Mouse (Mus musculus) CH12.LX (cell line): Measurements from ENCODE around the gene Rpl9-ps6. TPM values are rescaled to one million over a fixed set of nuclear protein-coding genes. Genes with fewer than 3 reads are reported as not detected.

Experiments
- DNase-seq: peaks from one replicate; pipeline ENCODE4 v3.0.0-alpha.2; 2013; ENCODE audit errors: extremely low read depth
- H3K27ac ChIP-seq: 2 replicates; pipeline ENCODE4 v1.5.1; 2012; ENCODE audit warnings: low read depth, mild to moderate bottlenecking, control low read depth, moderate library complexity; ENCODE audit not compliant: insufficient read depth
- H3K27me3 ChIP-seq: replicated peaks from 2 replicates; pipeline ENCODE3; 2012; ENCODE audit warnings: inconsistent platforms
- H3K36me3 ChIP-seq, 2 experiments: replicated peaks in 1 of 2; 2 replicates each; pipeline versions ENCODE3 to v1.6.1; 2012; ENCODE audit warnings: inconsistent platforms in 1 of 2, low read length in 1 of 2, mild to moderate bottlenecking in 1 of 2, mixed read lengths in 1 of 2, moderate library complexity in 1 of 2; ENCODE audit not compliant: control insufficient read depth in 1 of 2, insufficient read depth in 1 of 2
- H3K4me1 ChIP-seq, 2 experiments: 2 replicates each; pipeline ENCODE4 v1.6.1; 2012; ENCODE audit warnings: inconsistent platforms in 1 of 2, moderate library complexity in 1 of 2; ENCODE audit not compliant: insufficient read depth in 2 of 2, control insufficient read depth in 1 of 2
- H3K4me2 ChIP-seq: 2 replicates; pipeline ENCODE4 v1.6.1; 2012; ENCODE audit warnings: low read depth, mild to moderate bottlenecking, control low read depth; ENCODE audit not compliant: poor library complexity, insufficient read depth, severe bottlenecking
- H3K4me3 ChIP-seq, 3 experiments: fragments of 150-350 bp in 1 of 3; sonication (generic) in 1 of 3; replicated peaks in 1 of 3; 2 replicates each; pipeline versions ENCODE3 to v1.5.1; 2011 to 2012; ENCODE audit warnings: low read depth in 2 of 3, low read length in 2 of 3, mild to moderate bottlenecking in 2 of 3, moderate library complexity in 2 of 3, control low read depth in 1 of 3, improper control_type of control experiment in 1 of 3, inconsistent platforms in 1 of 3, mixed read lengths in 1 of 3; ENCODE audit not compliant: poor library complexity in 1 of 3
- H3K79me2 ChIP-seq: replicated peaks from 2 replicates; pipeline ENCODE4 v1.6.1; 2012; ENCODE audit warnings: mild to moderate bottlenecking, moderate library complexity; ENCODE audit not compliant: control insufficient read depth, poor library complexity, insufficient read depth, severe bottlenecking; ENCODE audit errors: extremely low read depth
- H3K9ac ChIP-seq: 2 replicates; pipeline ENCODE4 v1.6.1; 2012; ENCODE audit warnings: low read depth, mild to moderate bottlenecking, control low read depth, moderate library complexity; ENCODE audit not compliant: insufficient read depth
- H3K9me3 ChIP-seq: replicated peaks from 2 replicates; pipeline ENCODE3; 2012; ENCODE audit warnings: low read length, inconsistent platforms, mixed read lengths
- CHD2 ChIP-seq: IDR thresholded peaks from 2 replicates; pipeline ENCODE4 v1.6.1; 2011; ENCODE audit warnings: low read length, improper control_type of control experiment
- CTCF ChIP-seq, 2 experiments: IDR thresholded peaks in 1 of 2; conservative IDR thresholded peaks in 1 of 2; 2 replicates each; pipeline ENCODE4 v1.5.1; 2011 to 2012; ENCODE audit warnings: low read depth in 2 of 2, low read length in 2 of 2, improper control_type of control experiment in 1 of 2, inconsistent platforms in 1 of 2, mild to moderate bottlenecking in 1 of 2, moderate library complexity in 1 of 2
- E2F4 ChIP-seq: IDR thresholded peaks from 2 replicates; pipeline ENCODE4 v1.6.1; 2011; ENCODE audit warnings: low read depth, low read length, improper control_type of control experiment; ENCODE audit not compliant: insufficient replicate concordance
- ELF1 ChIP-seq: IDR thresholded peaks from 2 replicates; pipeline ENCODE4 v1.6.1; 2014; ENCODE audit warnings: low read depth, mild to moderate bottlenecking, inconsistent platforms, low read length, improper control_type of control experiment
- GABPA ChIP-seq: IDR thresholded peaks from 2 replicates; pipeline ENCODE4 v1.6.1; 2012; ENCODE audit warnings: low read depth, low read length, improper control_type of control experiment, inconsistent platforms; ENCODE audit not compliant: insufficient replicate concordance
- HCFC1 ChIP-seq: IDR thresholded peaks from 2 replicates; pipeline ENCODE4 v1.6.1; 2012; ENCODE audit warnings: low read depth, mild to moderate bottlenecking, inconsistent platforms, low read length, improper control_type of control experiment
- MAX ChIP-seq: IDR thresholded peaks from 2 replicates; pipeline ENCODE4 v1.6.1; 2011; ENCODE audit warnings: low read length, improper control_type of control experiment
- MAZ ChIP-seq: IDR thresholded peaks from 2 replicates; pipeline ENCODE4 v1.6.1; 2012; ENCODE audit warnings: low read depth, mild to moderate bottlenecking, inconsistent platforms, low read length, improper control_type of control experiment, moderate library complexity
- MEF2A ChIP-seq: IDR thresholded peaks from 2 replicates; pipeline ENCODE4 v1.6.1; 2014; ENCODE audit warnings: low read depth, mild to moderate bottlenecking, inconsistent platforms, low read length, improper control_type of control experiment, borderline replicate concordance
- MXI1 ChIP-seq: IDR thresholded peaks from 2 replicates; pipeline ENCODE4 v1.6.1; 2011; ENCODE audit warnings: mild to moderate bottlenecking, low read depth, low read length, improper control_type of control experiment
- MYC ChIP-seq: IDR thresholded peaks from 2 replicates; pipeline ENCODE4 v1.6.1; 2011; ENCODE audit warnings: low read depth, mild to moderate bottlenecking, improper control_type of control experiment, low read length
- NELFE ChIP-seq: IDR thresholded peaks from 2 replicates; pipeline ENCODE4 v1.6.1; 2011; ENCODE audit warnings: low read depth, low read length, improper control_type of control experiment
- POLR2AphosphoS2 ChIP-seq: IDR thresholded peaks from 2 replicates; pipeline ENCODE4 v1.6.1; 2011; ENCODE audit warnings: low read depth, low read length, improper control_type of control experiment
- RAD21 ChIP-seq: IDR thresholded peaks from 2 replicates; pipeline ENCODE4 v1.6.1; 2011; ENCODE audit warnings: low read depth, mild to moderate bottlenecking, low read length, improper control_type of control experiment, moderate library complexity
- RCOR1 ChIP-seq: conservative IDR thresholded peaks from 2 replicates; pipeline ENCODE4 v1.6.1; 2012; ENCODE audit warnings: low read depth, mild to moderate bottlenecking, inconsistent platforms, low read length, improper control_type of control experiment
- TBP ChIP-seq: conservative IDR thresholded peaks from 2 replicates; pipeline ENCODE4 v1.6.1; 2011; ENCODE audit warnings: low read depth, low read length, improper control_type of control experiment
- USF2 ChIP-seq: conservative IDR thresholded peaks from 2 replicates; pipeline ENCODE4 v1.6.1; 2011; ENCODE audit warnings: low read depth, low read length, improper control_type of control experiment
- ZC3H11A ChIP-seq: IDR thresholded peaks from 2 replicates; pipeline ENCODE4 v1.6.1; 2012; ENCODE audit warnings: low read depth, mild to moderate bottlenecking, inconsistent platforms, low read length, improper control_type of control experiment
- ZNF384 ChIP-seq: IDR thresholded peaks from 2 replicates; pipeline ENCODE4 v1.6.1; 2012; ENCODE audit warnings: low read depth, low read length, improper control_type of control experiment, inconsistent platforms
- dilution Hi-C: fragments of 300-500 bp; cut with MboI; formaldehyde crosslinking; loops from 2 replicates; pipeline ENCODE4 v1.14.3; 2020; ENCODE audit warnings: low sequenced_read_pairs; ENCODE audit not compliant: extremely low pct_unique_long_range_greater_than_20kb, extremely low pct_ligation_motif_present
- in situ Hi-C: fragments of 300-500 bp; cut with MboI; formaldehyde crosslinking; loops from 3 replicates; pipeline ENCODE4 v1.14.3; 2019; ENCODE audit warnings: low sequenced_read_pairs, low pct_ligation_motif_present, low pct_unique_long_range_greater_than_20kb, mixed read lengths
- polyA plus RNA-seq: library from polyadenylated mRNA; unstranded; fragments of >175 nt; gene quantifications from 2 replicates; pipeline ENCODE4 v1.2.1, GENCODE M21; 2012; ENCODE audit warnings: low read depth; ENCODE audit not compliant: insufficient read length
- total RNA-seq, 2 experiments: library from RNA; depleted of rRNA; stranded (reverse); fragments of 300-350 nt in 1 of 2; fragments of >200 nt in 1 of 2; gene quantifications; 2 replicates each; pipeline ENCODE4 v1.2.3; 2012 to 2014

Rpl9-ps6 gene
- total and polyA plus RNA-seq, 3 experiments, result 145 to 843 (median 149) TPM

GRCm38 (mm10) chr19:32425856-32426255, 40.5 kb downstream of the Rpl9-ps6 start:
- in situ Hi-C loops (no loop called here), dilution Hi-C loops (no loop called here)
- H3K27ac ChIP-seq, result no peak overlapping the region
- no peak for DNase-seq
- H3K4me1 ChIP-seq, result peaks cover 0 to 3% of the 10 kb centered on the region in 2 experiments; a peak in 2 of 4 replicates
- no peak overlapping the region for H3K9ac ChIP-seq
- no peaks in the 10 kb centered on the region for H3K79me2 ChIP-seq
- no peaks in the 10 kb centered on the region for H3K36me3 ChIP-seq
- no peaks in the 10 kb centered on the region for H3K27me3 ChIP-seq
- no peak overlapping the region for H3K4me2 ChIP-seq
- no peaks in the 10 kb centered on the region for H3K9me3 ChIP-seq
- no peak overlapping the region for H3K4me3 ChIP-seq
- TF ChIP-seq RCOR1 (no peak), MYC (no peak), POLR2AphosphoS2 (no peak), RAD21 (no peak), GABPA (no peak), USF2 (no peak), E2F4 (no peak), CTCF (conservative IDR thresholded peaks at IDR 0.05 in 1 of 2, IDR thresholded peaks at IDR 0.05 in 1 of 2; ENCODE audit: low read depth in 2 of 2, low read length in 2 of 2) (no peak), MEF2A (no peak), TBP (no peak), NELFE (no peak), MXI1 (no peak), MAX (no peak), ZNF384 (no peak), CHD2 (no peak), MAZ (no peak), ELF1 (no peak), HCFC1 (no peak), ZC3H11A (no peak)

- H3K9me3 ChIP-seq, result no peaks in the 10 kb centered on the region
- no peaks in the 10 kb centered on the region for H3K27me3 ChIP-seq
- no peak overlapping the region for H3K4me2 ChIP-seq
- no peak for DNase-seq
- no peaks in the 10 kb centered on the region for H3K79me2 ChIP-seq
- dilution Hi-C loops, result no loop called here
- no peak overlapping the region for H3K27ac ChIP-seq
- H3K4me3 ChIP-seq, result no peak overlapping the region
- no peak for TF ChIP-seq POLR2AphosphoS2
- no peak overlapping the region for H3K9ac ChIP-seq
- H3K4me1 ChIP-seq, result peaks cover 0 to under 1% of the 10 kb centered on the region in 2 experiments; a peak in 1 of 4 replicates
- H3K36me3 ChIP-seq, result no peaks in the 10 kb centered on the region
- in situ Hi-C loops, result no loop called here
Observed at GRCm38 (mm10) chr19:32424706-32425105, 41.7 kb downstream of the Rpl9-ps6 start.
